Mouse (Mus musculus) midbrain, postnatal 0 days (tissue): ENCODE data around the gene Gja5. TPM values are rescaled to one million over a fixed set of nuclear protein-coding genes. Genes with fewer than 3 reads are reported as not detected.

ENCODE experiments used
- ATAC-seq: fragments of 200-750 bp; cut with Nextera tagmentation; 2 replicates; pipeline ENCODE4 v1.8.0; 2017; ENCODE audit warnings: moderate number of reproducible peaks, mild to moderate bottlenecking, moderate TSS enrichment, moderate library complexity; ENCODE audit not compliant: low FRiP score
- DNase-seq: peaks from one replicate; pipeline ENCODE4 v3.0.0-alpha.2; 2015; ENCODE audit warnings: low spot score
- H3K27ac ChIP-seq: fragments of 300-500 bp; sonication (generic); 2 replicates; pipeline ENCODE4 v1.5.1; 2014; ENCODE audit warnings: low read depth, mild to moderate bottlenecking, low read length, mixed read lengths
- H3K27me3 ChIP-seq: fragments of 300-500 bp; sonication (generic); 2 replicates; pipeline ENCODE4 v1.6.1; 2014; ENCODE audit warnings: low read length, control low read depth, mixed read lengths; ENCODE audit not compliant: insufficient read depth
- H3K36me3 ChIP-seq: fragments of 300-500 bp; sonication (generic); 2 replicates; pipeline ENCODE4 v1.6.1; 2014; ENCODE audit warnings: low read length, control low read depth, mixed read lengths; ENCODE audit not compliant: insufficient read depth
- H3K4me1 ChIP-seq: fragments of 300-500 bp; sonication (generic); 2 replicates; pipeline ENCODE4 v1.6.1; 2014; ENCODE audit warnings: mild to moderate bottlenecking, control low read depth, antibody characterized with exemption, low read length, mixed read lengths; ENCODE audit not compliant: insufficient read depth
- H3K4me2 ChIP-seq: fragments of 300-500 bp; sonication (generic); 2 replicates; pipeline ENCODE4 v1.6.1; 2014; ENCODE audit warnings: low read depth, mild to moderate bottlenecking, low read length, mixed read lengths; ENCODE audit not compliant: poor library complexity, severe bottlenecking
- H3K4me3 ChIP-seq: fragments of 300-500 bp; sonication (generic); 2 replicates; pipeline ENCODE4 v1.5.1; 2014; ENCODE audit warnings: low read depth, mild to moderate bottlenecking, low read length, moderate library complexity
- H3K9ac ChIP-seq: fragments of 300-500 bp; sonication (generic); replicated peaks from 2 replicates; pipeline ENCODE4 v1.6.1; 2014; ENCODE audit warnings: mild to moderate bottlenecking, low read length, moderate library complexity, mixed read lengths; ENCODE audit not compliant: poor library complexity, severe bottlenecking
- H3K9me3 ChIP-seq: fragments of 300-500 bp; sonication (generic); 2 replicates; pipeline ENCODE4 v1.6.1; 2016; ENCODE audit warnings: low read length, control low read depth
- CTCF ChIP-seq: IDR thresholded peaks from 2 replicates; pipeline ENCODE4 v1.5.1; 2016; ENCODE audit warnings: antibody characterized with exemption, mild to moderate bottlenecking
- WGBS: fragments of 180-500 bp; shearing (Covaris S2); extraction: QIAGEN DNeasy Blood & Tissue Kit; methylation state at CpG from one replicate; pipeline ENCODE4 v1.1.7; 2014; 5-methylcytosine and 5-hydroxymethylcytosine counted together
- polyA plus RNA-seq: library from polyadenylated mRNA; unstranded; fragments of >200 nt; fragmentation: Nextera tagmentation; extraction: Ambion mirVana; gene quantifications from 2 replicates; pipeline ENCODE4 v1.2.1, GENCODE M21; 2015
- total RNA-seq: library from RNA; depleted of rRNA; stranded (reverse); fragments of >200 nt; gene quantifications from 2 replicates; pipeline ENCODE4 v1.2.3, GENCODE M21; 2014

The Gja5 gene
- total and polyA plus RNA-seq, 2 experiments from 2014 or later = 0.88 to 0.93 TPM

DNA sequence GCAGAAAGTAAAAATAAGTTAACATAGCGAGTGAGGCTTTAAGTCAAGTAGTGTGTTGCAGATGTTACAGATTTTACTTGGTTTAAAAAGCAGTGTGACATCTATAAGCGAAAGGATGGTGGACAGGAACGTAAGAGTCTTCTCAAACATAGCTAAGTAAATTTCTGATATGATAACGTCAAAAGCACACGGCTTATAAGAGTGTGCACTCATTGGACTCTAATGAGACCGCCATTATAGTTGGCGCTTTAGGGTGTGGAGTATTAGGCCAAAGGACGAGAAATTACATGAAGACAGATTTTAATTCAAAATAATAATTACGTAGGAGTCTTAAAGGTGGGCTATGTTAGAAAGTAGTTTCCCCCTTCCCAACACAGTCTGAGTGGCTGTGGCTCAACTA, 1.1 kb downstream of the Gja5 start:
- no peak for TF ChIP-seq CTCF
- no peaks in the 10 kb centered on the region for H3K9me3 ChIP-seq
- H3K4me3 ChIP-seq = peak overlapping the region; percentile 76
- no peaks in the 10 kb centered on the region for H3K4me1 ChIP-seq
- WGBS = 44% methylated on average over 9 of the region's 9 CpGs
- no peaks in the 10 kb centered on the region for H3K36me3 ChIP-seq
- ATAC-seq (no peak), DNase-seq (no peak)
- peak overlapping the region; percentile 67 for H3K4me2 ChIP-seq
- H3K27ac ChIP-seq = no peak overlapping the region
- peak overlapping the region; percentile 37; the same call in 1 of the 2 replicates for H3K9ac ChIP-seq
- H3K27me3 ChIP-seq = peaks cover 5% of the 10 kb centered on the region; the same call in 1 of the 2 replicates

DNA sequence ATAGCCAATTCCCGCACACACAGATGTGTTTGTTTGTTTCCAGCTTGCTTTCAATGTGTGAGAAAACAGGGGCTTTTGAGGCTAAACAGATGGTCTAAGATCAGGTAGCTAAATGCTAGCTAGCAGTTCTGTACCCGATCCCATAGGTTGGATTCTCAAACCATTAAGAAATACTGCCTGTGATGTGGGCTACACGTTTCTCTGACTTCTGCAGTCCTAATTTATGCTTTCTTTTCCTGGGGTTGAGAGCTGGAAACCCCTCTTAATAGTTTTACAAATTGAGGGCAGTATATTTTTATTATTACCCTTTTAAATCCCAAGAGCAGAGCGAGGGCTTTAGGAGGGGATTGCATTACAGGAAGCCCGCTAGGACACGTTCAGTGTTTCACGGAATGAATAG, 16.5 kb downstream of the Gja5 start:
- H3K9ac ChIP-seq = no peak overlapping the region
- H3K9me3 ChIP-seq = no peaks in the 10 kb centered on the region
- no peak for ATAC-seq
- 77% methylated on average over 7 of the region's 7 CpGs for WGBS
- no peaks in the 10 kb centered on the region for H3K4me1 ChIP-seq
- H3K4me3 ChIP-seq = no peak overlapping the region
- TF ChIP-seq CTCF = no peak
- no peak for DNase-seq
- no peak overlapping the region for H3K4me2 ChIP-seq
- H3K36me3 ChIP-seq = no peaks in the 10 kb centered on the region
- no peak overlapping the region for H3K27ac ChIP-seq
- no peaks in the 10 kb centered on the region for H3K27me3 ChIP-seq

DNA sequence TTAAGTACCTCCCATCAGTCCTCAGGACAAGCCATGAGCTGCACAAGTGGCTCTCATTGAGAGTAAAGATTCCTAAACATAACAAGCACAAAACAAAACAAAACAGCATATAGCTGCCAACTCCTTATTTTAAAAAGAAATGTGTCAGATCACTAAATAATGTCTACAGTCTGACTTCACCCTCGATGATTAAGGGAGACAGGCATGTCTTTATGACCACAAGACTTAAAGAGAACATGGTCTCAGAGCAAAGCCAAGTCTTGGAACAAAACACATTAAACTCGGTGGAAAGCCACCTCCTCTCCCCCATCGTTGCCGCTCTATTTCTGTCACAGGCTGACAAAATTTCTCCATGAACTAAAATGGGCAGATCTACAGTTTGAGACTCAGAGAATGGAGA, 20.1 kb downstream of the Gja5 start:
- no peak overlapping the region for H3K9ac ChIP-seq
- no peak overlapping the region for H3K27ac ChIP-seq
- no peak overlapping the region for H3K4me3 ChIP-seq
- H3K36me3 ChIP-seq = no peaks in the 10 kb centered on the region
- no peak for TF ChIP-seq CTCF
- H3K27me3 ChIP-seq = no peaks in the 10 kb centered on the region
- H3K4me1 ChIP-seq = no peaks in the 10 kb centered on the region
- DNase-seq (no peak), ATAC-seq (no peak)
- H3K4me2 ChIP-seq = no peak overlapping the region
- WGBS = 81% methylated on average over 4 of the region's 4 CpGs
- no peaks in the 10 kb centered on the region for H3K9me3 ChIP-seq

DNA sequence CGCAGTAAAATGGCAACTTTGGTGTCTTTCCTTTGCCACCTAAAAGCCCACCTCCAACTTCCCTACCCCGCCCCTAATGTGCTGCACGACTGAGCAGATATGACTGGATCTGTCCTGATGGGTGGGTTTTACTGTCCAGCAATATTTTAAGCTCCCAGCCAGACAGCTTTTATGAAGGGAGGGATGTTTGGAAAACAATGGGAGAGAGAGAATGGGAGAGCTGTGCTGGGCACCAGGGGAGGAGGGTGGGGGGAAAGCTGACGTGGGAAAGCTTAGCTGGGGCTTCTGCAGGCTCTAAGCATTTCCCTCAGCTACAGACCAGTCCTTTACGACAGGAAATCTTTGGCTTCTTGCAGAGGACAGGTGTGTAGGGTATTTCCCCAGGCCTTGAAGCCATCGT, 21.4 kb downstream of the Gja5 start, which contains the start of gene Gja8:
TSS of gene Gja8 (minus strand) at position 101 of the 400 bp plus-strand sequence.
- DNase-seq (no peak), ATAC-seq (no peak)
- H3K9ac ChIP-seq = no peak within 1 kb of the TSS
- no peaks in the 10 kb centered on the region for H3K9me3 ChIP-seq
- no peak within 1 kb of the TSS for H3K4me2 ChIP-seq
- H3K27ac ChIP-seq = no peak within 1 kb of the TSS
- WGBS = 64% methylated on average over 6 of the region's 6 CpGs
- H3K4me3 ChIP-seq = no peak within 1 kb of the TSS
- no peak for TF ChIP-seq CTCF
- H3K27me3 ChIP-seq = no peaks in the 10 kb centered on the region
- H3K36me3 ChIP-seq = no peaks in the 10 kb centered on the region
- no peaks in the 10 kb centered on the region for H3K4me1 ChIP-seq

DNA sequence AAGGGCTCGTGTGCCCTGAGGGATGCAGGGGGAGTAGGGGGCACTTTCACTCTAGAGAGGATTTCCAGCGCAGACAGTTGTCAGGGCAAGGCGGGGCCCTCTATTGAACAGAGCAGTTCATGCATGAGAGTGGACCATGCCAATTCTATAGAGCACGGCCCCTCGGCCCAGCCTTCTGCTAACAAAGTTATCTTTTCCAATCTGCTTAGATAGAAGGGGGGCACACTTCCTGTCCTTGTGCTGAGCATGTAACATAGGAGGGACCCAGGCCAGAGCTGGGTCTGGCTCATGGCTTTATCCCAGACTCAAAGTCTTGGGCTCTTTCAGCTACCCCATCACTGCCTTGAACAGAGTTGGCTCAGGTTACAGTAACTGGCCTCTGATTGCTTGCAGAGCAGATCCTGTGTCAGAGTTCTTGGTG, 26.8 kb downstream of the Gja5 start:
- WGBS = 16% methylated on average over 5 of the region's 5 CpGs
- H3K4me2 ChIP-seq = no peak overlapping the region
- H3K27ac ChIP-seq = no peak overlapping the region
- H3K9ac ChIP-seq = no peak overlapping the region
- H3K27me3 ChIP-seq = no peaks in the 10 kb centered on the region
- H3K36me3 ChIP-seq = no peaks in the 10 kb centered on the region
- H3K9me3 ChIP-seq = no peaks in the 10 kb centered on the region
- no peak for TF ChIP-seq CTCF
- DNase-seq (no peak), ATAC-seq (no peak; the same call in 1 of the 2 replicates)
- H3K4me3 ChIP-seq = no peak overlapping the region
- no peaks in the 10 kb centered on the region for H3K4me1 ChIP-seq

DNA sequence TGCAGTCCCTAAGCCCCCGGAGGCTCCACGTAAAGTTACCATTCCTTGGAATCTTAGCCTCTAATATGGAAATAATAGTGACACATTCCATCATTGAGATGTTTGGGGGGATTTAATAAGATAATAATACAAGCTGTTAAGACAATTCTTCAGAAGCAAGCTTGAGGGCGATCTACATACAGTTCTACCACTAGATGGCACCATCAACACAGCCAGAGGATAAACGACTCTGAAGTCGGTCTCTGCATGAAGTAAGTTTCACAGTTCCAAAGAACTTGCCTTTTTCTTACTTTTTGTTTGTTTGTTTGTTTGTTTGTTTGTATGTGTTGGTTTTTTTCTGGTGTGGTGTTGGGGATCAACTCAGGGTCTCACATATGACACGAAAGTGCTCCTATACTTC, 31.7 kb downstream of the Gja5 start:
- H3K36me3 ChIP-seq = no peaks in the 10 kb centered on the region
- H3K9ac ChIP-seq = no peak overlapping the region
- peak; percentile 91 for DNase-seq
- H3K4me3 ChIP-seq = no peak overlapping the region
- TF ChIP-seq CTCF = peak; percentile 99
- WGBS = 11% methylated on average over 6 of the region's 6 CpGs
- H3K27me3 ChIP-seq = no peaks in the 10 kb centered on the region
- peaks cover 3% of the 10 kb centered on the region; the same call in 1 of the 2 replicates for H3K4me1 ChIP-seq
- H3K27ac ChIP-seq = no peak overlapping the region
- H3K4me2 ChIP-seq = no peak overlapping the region
- no peak for ATAC-seq
- H3K9me3 ChIP-seq = no peaks in the 10 kb centered on the region
